Mouse (Mus musculus): ENCODE measurements at regions not wholly inside any gene's neighbourhood (a gene's known extent, or its start where the extent isn't known, plus 50 kb on each side); places are given as distances from the start of the nearest gene placed in this dataset.

DNA sequence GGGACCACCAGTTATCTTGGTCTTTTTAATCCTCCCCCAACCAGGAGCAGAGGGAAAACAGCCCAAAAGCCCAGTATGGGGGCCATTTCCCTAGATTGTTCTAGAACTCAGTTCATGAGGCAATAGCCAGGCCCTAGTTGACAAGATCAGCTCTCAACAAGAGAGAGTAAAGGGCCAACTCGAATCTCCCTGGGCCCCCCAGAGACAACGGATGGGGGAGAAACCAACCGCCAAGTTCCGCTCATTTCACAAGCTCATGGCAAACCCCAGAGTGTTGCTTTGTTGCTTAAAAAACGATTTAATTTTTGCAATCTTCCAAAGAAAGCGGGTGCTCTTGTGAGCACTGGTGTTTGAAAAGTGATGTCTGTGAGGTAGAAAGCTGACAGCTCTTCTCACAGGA lies 108.5 kb upstream of the Irf2bp2 start:
- no peak overlapping the region for H3K27ac ChIP-seq (replicated peaks; ENCODE audit: low read depth, low read length)

DNA sequence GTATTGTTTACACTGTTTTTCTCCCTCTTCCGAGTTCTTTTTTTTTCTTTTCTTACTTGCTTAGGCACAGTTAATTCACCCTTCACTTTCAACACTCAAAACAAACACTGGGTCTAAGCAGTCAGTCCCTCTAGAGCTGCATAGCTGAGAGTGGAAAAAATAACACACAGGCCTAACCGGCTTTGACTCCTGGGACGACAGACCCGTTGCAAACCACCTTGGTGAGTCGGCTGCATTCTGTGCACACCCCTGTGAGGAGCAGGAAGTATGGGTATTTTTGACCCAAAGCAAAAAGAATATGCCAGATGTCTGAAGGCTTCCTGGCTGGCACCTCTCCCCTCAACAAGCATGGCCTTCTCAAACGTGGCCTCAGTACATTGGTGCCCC lies 105.6 kb upstream of the Irf2bp2 start:
- H3K9me3 ChIP-seq (ENCODE audit: control insufficient read depth, low read length) = no peaks in the 10 kb centered on the region
- 30% methylated on average over 6 of the region's 6 CpGs for WGBS
- no peak overlapping the region for H3K9ac ChIP-seq (ENCODE audit: low read length)
- 0 out of 2 replicates have a peak, but pooled peaks have one; percentile 49 for ATAC-seq (ENCODE audit: insufficient number of reproducible peaks, low FRiP score, low TSS enrichment, low read depth)
- no peaks in the 10 kb centered on the region for H3K36me3 ChIP-seq (ENCODE audit: control insufficient read depth, insufficient read depth, low read length)
- H3K4me1 ChIP-seq (ENCODE audit: control insufficient read depth, insufficient read depth, low read length) = peaks cover 12% of the 10 kb centered on the region
- no peaks in the 10 kb centered on the region for H3K27me3 ChIP-seq (ENCODE audit: control insufficient read depth, insufficient read depth, low read length)
- peak; percentile 31 for DNase-seq (ENCODE audit: low spot score)
- H3K27ac ChIP-seq (replicated peaks; ENCODE audit: low read depth, low read length) = peak overlapping the region; percentile 59; the same call in 1 of the 2 replicates
- no peak overlapping the region for H3K4me3 ChIP-seq (ENCODE audit: low read depth, low read length)
- H3K4me2 ChIP-seq (ENCODE audit: low read depth, severe bottlenecking) = no peak overlapping the region

More for the DNA sequence above, 108.5 kb upstream of the Irf2bp2 start:
- no peak for DNase-seq (ENCODE audit: low spot score)
- H3K4me1 ChIP-seq (ENCODE audit: control insufficient read depth, insufficient read depth, low read length) = peaks cover 12% of the 10 kb centered on the region
- no peak for ATAC-seq (ENCODE audit: insufficient number of reproducible peaks, low FRiP score, low TSS enrichment, low read depth)
- 85% methylated on average over 6 of the region's 6 CpGs for WGBS
- H3K27me3 ChIP-seq (ENCODE audit: control insufficient read depth, insufficient read depth, low read length) = no peaks in the 10 kb centered on the region
- no peaks in the 10 kb centered on the region for H3K9me3 ChIP-seq (ENCODE audit: control insufficient read depth, low read length)
- no peak overlapping the region for H3K9ac ChIP-seq (ENCODE audit: low read length)
- H3K4me2 ChIP-seq (ENCODE audit: low read depth, severe bottlenecking) = no peak overlapping the region
- H3K4me3 ChIP-seq (ENCODE audit: low read depth, low read length) = no peak overlapping the region
- no peaks in the 10 kb centered on the region for H3K36me3 ChIP-seq (ENCODE audit: control insufficient read depth, insufficient read depth, low read length)

DNA sequence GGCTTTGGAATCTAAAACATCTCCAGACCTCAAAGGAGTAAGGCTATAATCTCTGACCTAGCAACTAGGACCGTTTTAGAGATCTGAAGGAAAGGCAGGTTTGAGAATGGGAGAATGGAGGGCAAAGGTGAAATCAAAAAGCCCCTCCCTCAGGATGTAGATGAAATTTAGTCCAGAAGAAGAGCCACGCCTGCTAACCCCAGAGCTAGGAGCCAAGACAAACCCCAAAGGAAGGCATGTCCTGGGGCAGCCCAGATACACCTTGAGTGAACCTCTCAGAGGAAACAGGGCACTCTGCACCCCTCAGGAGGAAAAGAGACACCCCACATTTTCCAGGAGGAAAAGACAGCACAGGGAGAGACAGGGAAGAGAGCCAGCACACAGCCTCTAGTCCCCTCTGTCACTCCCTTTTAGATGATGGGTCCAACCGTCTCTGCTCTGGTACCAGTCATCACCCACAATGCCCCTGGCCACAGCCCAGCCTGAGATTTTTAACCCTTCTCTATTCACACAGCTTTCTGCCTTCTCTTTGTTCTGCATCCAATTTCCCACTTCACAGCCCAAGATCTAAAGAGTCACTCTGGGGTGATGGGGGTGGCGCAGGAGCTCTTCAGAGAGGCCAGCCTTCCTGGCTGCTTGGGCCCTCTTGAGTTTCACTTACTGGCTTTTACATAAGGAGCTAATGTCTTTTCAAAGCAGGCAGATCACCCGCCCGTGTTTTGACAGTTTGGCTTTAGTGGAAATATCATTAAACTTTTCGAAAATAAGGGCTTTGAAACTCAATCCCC lies 105.0 kb upstream of the Irf2bp2 start:
- Histone ChIP-seq H3K27ac (replicated peaks; ENCODE audit: low read depth, low read length) (peak overlapping the region; percentile 59), H3K4me2 (ENCODE audit: low read depth, severe bottlenecking) (no peak overlapping the region), H3K27me3 (ENCODE audit: control insufficient read depth, insufficient read depth, low read length) (no peaks in the 10 kb centered on the region), H3K4me1 (ENCODE audit: control insufficient read depth, insufficient read depth, low read length) (peaks cover 12% of the 10 kb centered on the region), H3K4me3 (ENCODE audit: low read depth, low read length) (no peak overlapping the region), H3K36me3 (ENCODE audit: control insufficient read depth, insufficient read depth, low read length) (no peaks in the 10 kb centered on the region), H3K9ac (ENCODE audit: low read length) (peak overlapping the region; percentile 49), H3K9me3 (ENCODE audit: control insufficient read depth, low read length) (no peaks in the 10 kb centered on the region)
- WGBS = 30% methylated on average over 7 of the region's 7 CpGs
- DNase-seq (ENCODE audit: low spot score) = peak; percentile 39
- ATAC-seq (ENCODE audit: insufficient number of reproducible peaks, low FRiP score, low TSS enrichment, low read depth) = no peak

DNA sequence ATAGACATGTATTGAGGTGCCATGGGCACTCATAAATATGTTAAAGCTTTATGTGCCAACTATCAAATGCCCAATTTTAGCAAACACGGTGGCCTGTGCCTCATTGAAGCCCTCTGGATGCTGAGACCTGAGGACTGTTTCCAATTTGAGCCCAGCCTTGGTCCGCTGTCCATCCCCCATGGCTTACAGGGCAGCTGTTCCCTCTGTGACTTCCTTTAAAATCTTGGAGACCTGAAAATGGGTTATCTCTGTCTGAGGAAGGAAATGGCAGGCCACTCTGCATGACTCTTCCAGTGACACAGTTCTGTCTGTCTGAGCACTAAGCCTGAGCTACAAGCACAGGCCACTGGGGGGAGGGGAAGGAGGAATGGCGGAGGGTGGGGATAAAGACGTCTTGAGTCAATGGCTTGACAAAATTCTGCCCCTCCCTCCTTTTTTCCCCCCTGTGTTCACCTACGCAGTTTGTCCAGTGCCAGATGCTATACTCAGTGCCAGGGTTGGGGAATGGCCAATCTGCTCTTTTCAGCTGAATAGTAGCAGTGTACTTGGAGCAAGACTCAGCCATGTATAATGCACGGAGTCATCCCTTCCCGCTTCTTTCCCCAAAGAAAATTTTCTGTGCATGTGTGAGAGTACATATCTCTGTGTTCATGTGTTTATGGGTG lies 102.7 kb upstream of the Irf2bp2 start:
- H3K27ac ChIP-seq (replicated peaks; ENCODE audit: low read depth, low read length) = no peak overlapping the region
- ATAC-seq (ENCODE audit: insufficient number of reproducible peaks, low FRiP score, low TSS enrichment, low read depth) = no peak
- 72% methylated on average over 7 of the region's 7 CpGs for WGBS

DNA sequence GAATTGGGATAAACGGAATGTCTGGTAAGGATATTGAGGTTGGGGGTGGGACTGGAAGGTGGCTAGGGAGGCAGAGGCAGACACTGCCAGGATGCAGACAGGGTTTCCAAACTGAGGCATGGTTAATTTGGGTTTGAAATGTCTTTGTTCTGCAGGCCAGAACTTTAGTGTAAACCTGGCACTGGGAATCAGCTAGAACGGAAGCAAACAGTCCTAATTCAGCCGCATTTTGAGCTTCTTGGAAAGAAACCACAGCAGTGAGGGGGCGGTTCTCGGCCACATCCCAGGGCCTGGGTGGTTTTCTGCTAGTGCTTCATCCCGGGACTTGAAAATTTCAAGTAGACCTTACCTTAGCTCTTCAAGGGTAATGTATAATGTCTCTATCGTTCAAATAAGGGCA lies 100.6 kb upstream of the Irf2bp2 start:
- H3K9ac ChIP-seq (ENCODE audit: low read length) = no peak overlapping the region
- H3K4me3 ChIP-seq (ENCODE audit: low read depth, low read length) = no peak overlapping the region
- no peak overlapping the region for H3K27ac ChIP-seq (replicated peaks; ENCODE audit: low read depth, low read length)
- no peak for ATAC-seq (ENCODE audit: insufficient number of reproducible peaks, low FRiP score, low TSS enrichment, low read depth)
- no peak overlapping the region for H3K4me2 ChIP-seq (ENCODE audit: low read depth, severe bottlenecking)
- no peaks in the 10 kb centered on the region for H3K9me3 ChIP-seq (ENCODE audit: control insufficient read depth, low read length)
- no peaks in the 10 kb centered on the region for H3K36me3 ChIP-seq (ENCODE audit: control insufficient read depth, insufficient read depth, low read length)
- DNase-seq (ENCODE audit: low spot score) = no peak
- peaks cover 8% of the 10 kb centered on the region for H3K4me1 ChIP-seq (ENCODE audit: control insufficient read depth, insufficient read depth, low read length)
- 81% methylated on average over 7 of the region's 7 CpGs for WGBS
- H3K27me3 ChIP-seq (ENCODE audit: control insufficient read depth, insufficient read depth, low read length) = no peaks in the 10 kb centered on the region

More for the DNA sequence above, 102.7 kb upstream of the Irf2bp2 start:
- Histone ChIP-seq H3K4me1 (ENCODE audit: control insufficient read depth, insufficient read depth, low read length) (peaks cover 12% of the 10 kb centered on the region), H3K4me3 (ENCODE audit: low read depth, low read length) (no peak overlapping the region), H3K9me3 (ENCODE audit: control insufficient read depth, low read length) (no peaks in the 10 kb centered on the region), H3K9ac (ENCODE audit: low read length) (no peak overlapping the region), H3K27me3 (ENCODE audit: control insufficient read depth, insufficient read depth, low read length) (no peaks in the 10 kb centered on the region), H3K4me2 (ENCODE audit: low read depth, severe bottlenecking) (no peak overlapping the region), H3K36me3 (ENCODE audit: control insufficient read depth, insufficient read depth, low read length) (no peaks in the 10 kb centered on the region)
- DNase-seq (ENCODE audit: low spot score) = no peak

DNA sequence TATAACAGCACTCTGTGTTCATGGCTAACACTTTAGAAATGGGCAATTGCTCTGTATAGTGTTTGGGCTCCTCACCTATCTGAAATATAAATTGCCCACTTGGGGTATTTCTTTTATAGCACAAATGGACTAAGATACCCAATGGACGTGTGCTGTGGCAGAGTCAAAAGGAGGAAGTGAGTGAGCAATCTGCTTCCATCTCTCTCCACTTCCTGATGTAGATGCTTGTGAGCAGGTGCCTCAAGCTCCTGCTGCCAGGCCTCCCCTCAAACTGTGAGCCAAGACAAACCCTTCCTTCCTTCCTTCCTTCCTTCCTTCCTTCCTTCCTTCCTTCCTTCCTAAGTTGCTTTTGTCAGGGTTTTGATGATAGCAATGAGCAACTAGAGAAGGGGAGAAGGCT lies 99.9 kb upstream of the Irf2bp2 start:
- H3K4me3 ChIP-seq (ENCODE audit: low read depth, low read length) = no peak overlapping the region
- WGBS = 80% methylated on average over 1 of the region's 1 CpGs
- no peak overlapping the region for H3K9ac ChIP-seq (ENCODE audit: low read length)
- H3K9me3 ChIP-seq (ENCODE audit: control insufficient read depth, low read length) = no peaks in the 10 kb centered on the region
- H3K27me3 ChIP-seq (ENCODE audit: control insufficient read depth, insufficient read depth, low read length) = no peaks in the 10 kb centered on the region
- ATAC-seq (ENCODE audit: insufficient number of reproducible peaks, low FRiP score, low TSS enrichment, low read depth) (no peak), DNase-seq (ENCODE audit: low spot score) (no peak)
- no peak overlapping the region for H3K27ac ChIP-seq (replicated peaks; ENCODE audit: low read depth, low read length)
- H3K4me1 ChIP-seq (ENCODE audit: control insufficient read depth, insufficient read depth, low read length) = peaks cover 2% of the 10 kb centered on the region
- H3K4me2 ChIP-seq (ENCODE audit: low read depth, severe bottlenecking) = no peak overlapping the region
- H3K36me3 ChIP-seq (ENCODE audit: control insufficient read depth, insufficient read depth, low read length) = no peaks in the 10 kb centered on the region

DNA sequence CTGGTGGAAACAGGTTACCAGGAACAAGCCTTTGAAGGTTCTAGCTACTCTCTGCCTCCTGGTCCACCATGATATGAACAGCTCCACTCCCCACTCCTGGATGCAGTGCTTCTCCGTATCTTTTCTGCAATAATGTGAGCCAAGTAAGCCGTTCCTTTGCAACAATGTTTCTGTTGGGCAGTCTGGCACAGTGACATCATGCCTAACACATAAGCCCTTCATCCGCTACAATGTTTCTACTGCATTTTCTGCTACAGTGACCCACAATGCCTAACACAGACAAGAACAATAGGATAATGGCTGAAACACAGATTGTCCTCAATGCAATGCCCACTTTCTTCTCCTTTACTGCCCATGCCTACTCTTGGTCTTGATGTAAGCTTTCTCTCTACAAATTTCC lies 98.9 kb upstream of the Irf2bp2 start:
- H3K27ac ChIP-seq (replicated peaks; ENCODE audit: low read depth, low read length) = no peak overlapping the region

DNA sequence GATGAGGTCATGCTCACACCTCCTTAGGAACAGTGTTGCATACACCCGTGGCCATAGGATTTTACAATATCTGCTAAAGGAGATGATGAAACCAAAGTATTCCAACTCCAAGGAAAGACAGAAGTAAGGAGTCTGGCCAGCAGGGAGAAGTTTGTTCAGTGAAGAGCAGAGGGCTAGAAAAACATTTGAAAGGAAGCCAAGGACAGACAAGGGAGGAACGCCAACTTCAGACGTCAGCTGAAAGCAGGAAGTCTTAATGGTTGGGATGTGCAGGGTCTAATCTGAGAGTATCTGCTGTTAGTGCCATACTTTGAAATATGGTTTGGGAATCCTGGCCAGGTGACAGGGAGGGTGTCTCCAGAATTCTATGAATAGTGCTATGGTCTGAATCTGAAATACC lies 98.5 kb upstream of the Irf2bp2 start:
- H3K9ac ChIP-seq (ENCODE audit: low read length) = no peak overlapping the region
- H3K36me3 ChIP-seq (ENCODE audit: control insufficient read depth, insufficient read depth, low read length) = no peaks in the 10 kb centered on the region
- H3K4me2 ChIP-seq (ENCODE audit: low read depth, severe bottlenecking) = no peak overlapping the region
- WGBS = 72% methylated on average over 3 of the region's 3 CpGs
- no peak overlapping the region for H3K4me3 ChIP-seq (ENCODE audit: low read depth, low read length)
- ATAC-seq (ENCODE audit: insufficient number of reproducible peaks, low FRiP score, low TSS enrichment, low read depth) = no peak
- no peaks in the 10 kb centered on the region for H3K4me1 ChIP-seq (ENCODE audit: control insufficient read depth, insufficient read depth, low read length)
- H3K9me3 ChIP-seq (ENCODE audit: control insufficient read depth, low read length) = no peaks in the 10 kb centered on the region
- H3K27ac ChIP-seq (replicated peaks; ENCODE audit: low read depth, low read length) = no peak overlapping the region
- H3K27me3 ChIP-seq (ENCODE audit: control insufficient read depth, insufficient read depth, low read length) = no peaks in the 10 kb centered on the region
- DNase-seq (ENCODE audit: low spot score) = no peak

More for the DNA sequence above, 98.9 kb upstream of the Irf2bp2 start:
- Histone ChIP-seq H3K9ac (ENCODE audit: low read length) (no peak overlapping the region), H3K4me2 (ENCODE audit: low read depth, severe bottlenecking) (no peak overlapping the region), H3K9me3 (ENCODE audit: control insufficient read depth, low read length) (no peaks in the 10 kb centered on the region), H3K36me3 (ENCODE audit: control insufficient read depth, insufficient read depth, low read length) (no peaks in the 10 kb centered on the region), H3K27me3 (ENCODE audit: control insufficient read depth, insufficient read depth, low read length) (no peaks in the 10 kb centered on the region), H3K4me1 (ENCODE audit: control insufficient read depth, insufficient read depth, low read length) (no peaks in the 10 kb centered on the region), H3K4me3 (ENCODE audit: low read depth, low read length) (no peak overlapping the region)
- ATAC-seq (ENCODE audit: insufficient number of reproducible peaks, low FRiP score, low TSS enrichment, low read depth) (no peak), DNase-seq (ENCODE audit: low spot score) (no peak)
- 91% methylated on average over 3 of the region's 3 CpGs for WGBS
